Mouse (Mus musculus) spleen, embryonic (tissue): ENCODE measurements at regions not wholly inside any gene's neighbourhood (a gene's known extent, or its start where the extent isn't known, plus 50 kb on each side); places are given as distances from the start of the nearest gene placed in this dataset.

Source experiments
- CTCF ChIA-PET: fragments of 350-600 bp; sonication (Branson Sonifier 250); formaldehyde crosslinking; loops from one replicate; lab custom pipeline; 2022; lab: Charles Lee

DNA sequence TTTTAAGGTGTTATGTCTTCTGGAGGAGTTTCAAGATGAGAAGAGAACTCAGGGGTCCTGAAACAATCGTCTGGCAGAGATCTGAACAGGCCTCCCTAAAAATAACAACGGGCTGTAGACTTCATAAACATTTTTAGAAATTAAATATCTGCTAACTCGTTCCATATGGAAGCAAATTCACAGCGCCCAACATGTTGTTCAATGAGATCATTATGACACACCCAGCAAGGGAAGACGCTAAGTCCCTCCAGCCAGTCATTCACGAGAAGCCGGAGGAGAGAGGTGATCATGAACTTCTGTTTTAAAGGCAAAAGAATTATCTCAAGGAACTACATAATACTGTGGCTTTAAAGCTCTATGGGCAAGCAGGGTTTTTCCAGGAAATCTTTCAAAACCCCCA, 334.8 kb downstream of the Efna5 start:
- CTCF ChIA-PET: interaction anchor here (0.6 kb wide), 1 partner anchor 648 kb away, joined by 7 read pairs; no protein-coding TSS in a partner anchor

DNA sequence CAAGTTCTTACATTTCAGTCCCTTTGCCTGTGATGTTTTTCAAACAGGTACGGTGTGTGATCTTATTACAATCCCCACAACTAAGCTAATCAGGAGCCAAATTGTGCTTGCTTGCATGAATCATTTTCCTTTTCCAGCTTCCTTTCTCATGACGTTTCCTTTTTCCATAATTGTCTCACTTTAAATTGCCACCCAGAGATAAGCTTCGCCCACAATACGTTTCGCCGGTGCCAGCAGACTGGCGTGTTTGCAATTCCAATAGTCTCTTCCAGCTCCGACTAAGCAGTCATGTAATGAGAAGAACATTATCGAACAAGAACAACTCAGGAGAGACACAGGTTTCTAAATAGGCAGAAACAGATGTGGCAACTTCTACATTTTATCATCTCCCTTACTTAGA, 335.8 kb downstream of the Efna5 start:
- CTCF ChIA-PET: interaction anchor here (0.6 kb wide), 1 partner anchor 649 kb away, joined by 7 read pairs; no protein-coding TSS in a partner anchor

GRCm38 (mm10) chr17:62543056-62543975, 337.8 kb downstream of the Efna5 start:
- CTCF ChIA-PET: no interaction called here

GRCm38 (mm10) chr17:62529911-62530310, 351.2 kb downstream of the Efna5 start:
- CTCF ChIA-PET: no interaction called here

DNA sequence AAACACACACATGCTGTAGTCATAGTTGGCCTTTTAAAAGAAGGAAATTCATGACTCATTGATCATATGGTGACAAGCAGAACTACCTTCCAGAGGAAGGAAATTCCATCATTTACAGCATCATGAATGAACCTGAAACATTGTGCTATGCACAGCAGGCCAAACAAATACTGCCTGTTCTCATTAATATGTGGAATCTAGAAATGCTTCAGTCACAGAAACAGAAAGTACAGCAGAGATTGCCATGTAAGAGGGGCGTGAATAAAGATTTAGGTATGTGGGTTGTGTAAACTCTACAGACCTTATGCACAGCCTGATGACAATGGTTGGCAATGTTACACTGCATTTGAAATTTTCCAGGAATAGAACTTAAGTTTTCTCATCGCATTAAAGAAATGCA, 353.6 kb downstream of the Efna5 start:
- CTCF ChIA-PET: no interaction called here

- CTCF ChIA-PET: no interaction called here
Measured at GRCm38 (mm10) chr17:62513635-62514034, 367.5 kb downstream of the Efna5 start.

DNA sequence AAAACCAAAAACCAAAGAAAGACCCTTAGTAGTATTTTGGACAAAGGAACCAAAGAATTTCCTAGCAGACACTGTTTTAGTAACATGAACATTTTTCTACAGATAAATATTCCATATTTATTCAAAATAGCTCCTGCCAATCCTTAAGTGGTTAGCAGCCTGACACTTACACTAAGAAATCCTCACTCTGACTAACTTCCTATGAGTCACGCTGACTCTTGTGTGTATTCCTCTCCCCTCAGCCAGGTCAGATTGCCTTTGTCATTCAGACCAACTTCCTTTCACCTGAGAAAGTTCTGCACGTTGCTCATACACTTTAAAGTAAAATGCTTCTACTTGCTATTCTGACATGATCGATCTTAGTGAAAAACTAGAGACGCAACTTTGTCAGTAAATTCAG, 370.9 kb downstream of the Efna5 start:
- CTCF ChIA-PET: no interaction called here

DNA sequence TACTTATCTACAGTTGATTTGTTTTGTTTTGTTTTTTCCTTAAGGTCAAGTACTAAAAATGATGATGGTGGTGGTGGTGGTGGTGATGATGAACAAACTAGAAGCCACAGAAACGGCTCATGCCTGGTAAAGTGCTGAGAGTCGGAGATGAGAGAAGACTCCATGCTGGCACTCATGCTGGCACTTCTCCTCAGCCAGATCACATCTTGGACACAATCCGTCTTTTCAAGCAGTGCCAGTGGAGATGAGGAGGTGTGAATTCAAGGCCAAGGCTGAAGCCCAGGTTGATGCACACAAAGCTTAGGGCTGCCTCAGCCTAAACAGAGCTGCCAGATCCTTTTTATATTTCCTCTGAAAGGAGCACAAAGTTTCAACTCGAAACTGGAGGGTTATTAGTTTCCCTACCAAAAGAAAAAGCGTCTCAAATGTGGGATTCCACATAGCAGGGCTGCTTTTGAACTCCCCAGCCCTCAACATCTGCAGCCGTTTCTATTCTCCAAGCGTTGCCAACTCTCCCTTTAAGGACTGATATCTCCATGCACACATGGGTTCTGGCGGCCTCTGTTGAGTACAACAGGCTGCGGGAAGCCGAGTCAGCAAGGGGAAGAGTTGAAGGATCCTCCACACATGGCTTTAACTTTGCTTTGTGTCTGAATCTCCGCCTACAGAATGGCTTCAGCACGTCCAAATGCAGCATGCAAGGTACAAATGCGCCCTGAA, 373.2 kb downstream of the Efna5 start:
- CTCF ChIA-PET: no interaction called here

GRCm38 (mm10) chr17:62504691-62505090, 376.4 kb downstream of the Efna5 start:
- CTCF ChIA-PET: no interaction called here

GRCm38 (mm10) chr17:62470739-62471138, 410.4 kb downstream of the Efna5 start:
- CTCF ChIA-PET: no interaction called here

- CTCF ChIA-PET: no interaction called here
Measured at GRCm38 (mm10) chr17:62469367-62469766, 411.8 kb downstream of the Efna5 start.

GRCm38 (mm10) chr17:62468859-62469258, 412.3 kb downstream of the Efna5 start:
- CTCF ChIA-PET: interaction anchor here (0.6 kb wide), 1 partner anchor 735 kb away, joined by 3 read pairs; no protein-coding TSS in a partner anchor

- CTCF ChIA-PET: interaction anchor here (0.7 kb wide), 1 partner anchor 14 kb away, joined by 22 read pairs; no protein-coding TSS in a partner anchor
Measured at GRCm38 (mm10) chr17:62467072-62467471, 414.0 kb downstream of the Efna5 start.

- CTCF ChIA-PET: interaction anchor here (0.6 kb wide), 1 partner anchor 32 kb away, joined by 5 read pairs; no protein-coding TSS in a partner anchor
Measured at GRCm38 (mm10) chr17:62464994-62465393, 416.1 kb downstream of the Efna5 start.

- CTCF ChIA-PET: no interaction called here
Measured at GRCm38 (mm10) chr17:62464228-62464627, 416.9 kb downstream of the Efna5 start.

DNA sequence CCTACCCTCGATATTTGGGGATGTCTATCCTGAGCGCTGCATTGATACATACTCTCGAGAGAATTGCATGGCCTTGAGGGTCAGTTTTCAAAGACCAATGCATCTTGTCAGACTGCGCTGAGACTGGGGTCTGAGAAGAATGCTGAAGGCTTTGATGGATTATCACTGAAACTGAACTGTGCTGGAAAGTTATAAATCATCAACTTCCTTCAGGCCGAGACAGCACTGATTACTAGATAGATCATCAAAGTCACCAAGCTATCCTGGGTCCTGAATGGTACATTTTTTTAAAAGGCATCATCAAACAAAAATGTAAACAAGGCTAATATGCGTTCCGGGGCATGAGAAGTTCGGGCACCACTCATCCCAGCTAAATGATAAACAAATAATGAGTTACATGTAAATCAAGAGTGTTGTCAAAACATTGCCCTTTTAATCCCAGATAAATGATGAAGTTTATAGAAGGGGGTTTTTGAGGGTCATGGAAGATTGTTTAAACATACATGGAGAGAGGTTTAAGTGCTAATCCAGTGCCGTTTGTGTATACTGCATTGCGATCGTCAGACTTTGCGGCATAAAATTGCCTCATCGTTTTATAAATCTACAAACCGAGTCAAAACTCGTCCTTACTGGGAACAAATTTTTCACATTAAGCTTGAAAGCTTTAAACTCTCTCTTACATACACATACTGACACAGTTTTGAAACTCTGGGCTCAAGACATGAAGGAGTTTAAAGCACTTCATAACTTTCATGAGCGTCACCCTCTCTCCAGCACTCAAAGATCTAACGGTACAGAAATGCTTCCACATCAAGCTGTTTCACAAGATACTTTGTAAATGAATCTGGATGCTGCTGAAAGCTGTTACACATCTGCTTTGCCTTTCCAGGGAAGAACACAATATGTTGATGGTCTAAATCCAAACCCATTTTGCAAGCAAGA, 419.5 kb downstream of the Efna5 start:
- CTCF ChIA-PET: no interaction called here

- CTCF ChIA-PET: no interaction called here
Measured at GRCm38 (mm10) chr17:62458964-62459363, 422.2 kb downstream of the Efna5 start.

GRCm38 (mm10) chr17:62438045-62438444, 443.1 kb downstream of the Efna5 start:
- CTCF ChIA-PET: no interaction called here

- CTCF ChIA-PET: no interaction called here
Measured at GRCm38 (mm10) chr17:62436044-62436443, 445.1 kb downstream of the Efna5 start.

DNA sequence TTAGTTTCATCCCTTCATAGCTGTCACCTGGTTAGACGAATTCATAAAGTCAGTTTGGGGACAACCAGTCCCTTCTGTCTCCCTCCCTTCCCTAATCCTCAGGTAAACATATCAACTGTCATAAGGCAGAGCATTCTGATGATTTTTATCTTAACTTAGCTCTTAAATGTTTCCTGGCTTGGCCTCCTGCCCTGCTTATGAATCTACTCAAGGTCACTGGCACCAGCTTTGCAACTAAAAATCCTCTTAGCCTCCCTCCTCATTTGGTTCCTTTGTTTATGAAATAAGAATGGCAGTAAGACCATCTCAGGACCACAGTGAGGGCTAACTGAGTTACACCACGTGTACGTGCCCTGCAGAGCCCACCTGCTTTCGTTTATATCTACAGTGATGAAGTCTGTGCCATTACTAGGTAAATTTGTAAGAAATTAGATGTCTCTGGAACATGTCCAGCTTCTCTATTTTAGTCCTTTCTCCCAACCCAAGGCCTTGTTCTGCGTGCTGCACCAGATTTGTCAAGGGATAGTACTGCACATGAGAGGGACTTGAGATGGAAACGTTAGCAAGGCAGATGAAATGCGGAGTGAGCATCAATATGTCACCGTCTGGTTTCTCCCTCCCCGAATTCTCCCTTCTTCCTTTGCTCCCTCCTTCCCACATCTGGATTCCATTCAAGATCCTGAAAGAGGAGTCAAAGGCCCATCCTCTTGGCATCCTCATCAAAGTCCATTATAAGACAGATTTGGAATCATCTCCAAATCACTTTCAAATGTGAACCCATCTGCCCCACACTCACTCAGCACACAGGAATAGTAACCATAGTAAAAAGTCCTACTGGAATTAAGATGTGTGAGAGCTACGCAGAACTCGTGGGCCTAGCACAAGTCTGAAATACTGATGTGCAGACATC, 457.4 kb downstream of the Efna5 start:
- CTCF ChIA-PET: no interaction called here
